Mouse (Mus musculus): Measurements from ENCODE around the gene Ddr2. TPM values are rescaled to one million over a fixed set of nuclear protein-coding genes. Genes with fewer than 3 reads are reported as not detected.
A peak's percentile ranks its signal among the peaks of the same experiment; 100 is the strongest.

The Ddr2 gene
- polyA plus RNA-seq, 1 experiment from 2014 or later: 2.4 TPM

GRCm38 (mm10) chr1:170080907-170081306 is 29.7 kb downstream of the Ddr2 start:
- Histone ChIP-seq H3K36me3 (no peaks in the 10 kb centered on the region), H3K4me2 (no peak overlapping the region), H3K4me1 (no peaks in the 10 kb centered on the region), H3K4me3 (no peak overlapping the region), H3K27me3 (replicated peaks) (no peaks in the 10 kb centered on the region), H3K9me3 (replicated peaks) (no peaks in the 10 kb centered on the region), H3K9ac (no peak overlapping the region), H3K27ac (no peak overlapping the region)
- ATAC-seq: no peak
- WGBS (ENCODE audit: insufficient replicate concordance): 15% methylated on average over 1 of the region's 1 CpGs

DNA sequence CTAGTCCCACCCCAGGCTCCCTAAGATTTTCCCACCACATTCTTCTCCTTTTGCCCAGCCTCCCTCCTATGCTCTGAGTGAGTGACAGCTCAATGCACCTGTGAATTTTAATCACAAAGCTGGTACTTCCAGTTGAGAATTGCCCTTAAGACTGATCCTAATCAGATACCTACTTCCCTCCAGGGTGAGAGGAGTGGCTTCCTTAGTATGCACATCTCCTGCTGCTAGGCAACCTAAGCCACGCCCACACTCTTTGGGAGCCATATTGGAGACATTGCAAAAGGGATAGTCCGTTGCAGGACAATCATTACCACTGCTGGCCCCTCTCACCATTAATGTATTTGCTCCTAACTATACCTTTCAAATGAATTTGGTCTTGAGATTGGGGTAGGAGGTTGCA is 31.1 kb downstream of the Ddr2 start:
- Histone ChIP-seq H3K27ac (no peak overlapping the region), H3K4me1 (no peaks in the 10 kb centered on the region), H3K36me3 (no peaks in the 10 kb centered on the region), H3K9ac (no peak overlapping the region), H3K9me3 (replicated peaks) (no peaks in the 10 kb centered on the region), H3K27me3 (replicated peaks) (no peaks in the 10 kb centered on the region), H3K4me2 (no peak overlapping the region), H3K4me3 (no peak overlapping the region)
- WGBS (ENCODE audit: insufficient replicate concordance): 48% methylated on average over 2 of the region's 2 CpGs
- no peak for ATAC-seq

DNA sequence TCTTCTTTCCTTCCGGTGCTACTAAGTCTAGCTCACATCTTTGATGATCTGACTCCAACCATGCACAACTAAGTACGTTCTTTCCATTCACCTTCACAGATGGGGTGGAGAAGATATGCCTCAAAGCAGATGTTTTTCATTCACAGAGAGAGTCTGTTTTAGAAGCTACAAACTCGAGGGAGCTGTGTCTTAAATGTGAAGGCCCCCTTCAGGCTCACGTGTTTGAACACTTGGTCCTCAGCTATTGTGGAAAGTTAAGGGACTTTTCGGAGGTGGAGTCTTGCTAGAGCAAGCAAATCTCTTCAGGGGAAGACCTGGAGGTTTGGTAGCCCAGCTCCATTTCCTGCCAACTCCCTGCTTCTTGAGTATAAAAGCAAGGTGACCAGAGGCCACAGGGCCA is 34.2 kb downstream of the Ddr2 start:
- Histone ChIP-seq H3K27ac (no peak overlapping the region), H3K27me3 (replicated peaks) (no peaks in the 10 kb centered on the region), H3K4me1 (no peaks in the 10 kb centered on the region), H3K9me3 (replicated peaks) (no peaks in the 10 kb centered on the region), H3K4me2 (no peak overlapping the region), H3K9ac (no peak overlapping the region), H3K36me3 (no peaks in the 10 kb centered on the region), H3K4me3 (no peak overlapping the region)
- 59% methylated on average over 5 of the region's 5 CpGs for WGBS (ENCODE audit: insufficient replicate concordance)
- ATAC-seq: no peak

DNA sequence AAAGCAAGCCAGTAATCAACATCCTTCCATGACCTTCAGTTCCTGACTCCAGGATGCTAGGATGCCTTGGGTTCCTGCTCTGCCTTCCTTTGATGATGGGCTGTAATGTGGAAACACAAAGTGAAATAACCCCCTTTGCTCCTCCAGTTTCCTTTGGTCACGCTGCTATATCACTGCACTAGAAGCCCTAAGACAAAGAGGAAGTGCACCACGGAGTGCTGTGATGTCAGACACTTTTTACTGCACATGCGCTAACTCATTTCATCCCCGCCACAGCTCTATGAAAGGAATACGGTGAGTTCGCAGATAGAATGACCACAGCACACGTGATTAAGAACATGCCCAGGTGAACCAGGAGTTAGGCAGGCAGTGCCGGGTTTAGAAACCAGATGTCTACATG is 36.8 kb downstream of the Ddr2 start:
- Histone ChIP-seq H3K4me2 (no peak overlapping the region), H3K4me1 (no peaks in the 10 kb centered on the region), H3K4me3 (no peak overlapping the region), H3K27ac (no peak overlapping the region), H3K36me3 (no peaks in the 10 kb centered on the region), H3K27me3 (replicated peaks) (no peaks in the 10 kb centered on the region), H3K9ac (no peak overlapping the region), H3K9me3 (replicated peaks) (no peaks in the 10 kb centered on the region)
- 55% methylated on average over 8 of the region's 8 CpGs for WGBS (ENCODE audit: insufficient replicate concordance)
- ATAC-seq: no peak

GRCm38 (mm10) chr1:170069143-170069542 is 41.4 kb downstream of the Ddr2 start:
- H3K27me3 ChIP-seq (replicated peaks): no peaks in the 10 kb centered on the region
- H3K36me3 ChIP-seq: no peaks in the 10 kb centered on the region
- no peak overlapping the region for H3K9ac ChIP-seq
- 0 out of 2 replicates have a peak, but pooled peaks cover 2% of the 10 kb centered on the region for H3K4me1 ChIP-seq
- no peak overlapping the region for H3K4me2 ChIP-seq
- no peak overlapping the region for H3K27ac ChIP-seq
- 68% methylated on average over 5 of the region's 5 CpGs for WGBS (ENCODE audit: insufficient replicate concordance)
- no peak for ATAC-seq
- H3K4me3 ChIP-seq: no peak overlapping the region
- no peaks in the 10 kb centered on the region for H3K9me3 ChIP-seq (replicated peaks)

- H3K4me3 ChIP-seq: no peak overlapping the region
- H3K9me3 ChIP-seq (replicated peaks): no peaks in the 10 kb centered on the region
- 69% methylated on average over 2 of the region's 2 CpGs for WGBS (ENCODE audit: insufficient replicate concordance)
- H3K4me1 ChIP-seq: 0 out of 2 replicates have a peak, but pooled peaks cover 5% of the 10 kb centered on the region
- H3K27me3 ChIP-seq (replicated peaks): no peaks in the 10 kb centered on the region
- ATAC-seq: no peak
- no peak overlapping the region for H3K4me2 ChIP-seq
- H3K9ac ChIP-seq: no peak overlapping the region
- H3K36me3 ChIP-seq: no peaks in the 10 kb centered on the region
- H3K27ac ChIP-seq: no peak overlapping the region
Observed at GRCm38 (mm10) chr1:170065931-170066330, 44.6 kb downstream of the Ddr2 start.

GRCm38 (mm10) chr1:170065009-170065408 is 45.6 kb downstream of the Ddr2 start:
- no peak for ATAC-seq
- no peaks in the 10 kb centered on the region for H3K27me3 ChIP-seq (replicated peaks)
- H3K4me1 ChIP-seq: peaks cover 13% of the 10 kb centered on the region
- no peaks in the 10 kb centered on the region for H3K36me3 ChIP-seq
- 71% methylated on average over 8 of the region's 8 CpGs for WGBS (ENCODE audit: insufficient replicate concordance)
- H3K4me2 ChIP-seq: no peak overlapping the region
- no peak overlapping the region for H3K9ac ChIP-seq
- no peak overlapping the region for H3K27ac ChIP-seq
- H3K4me3 ChIP-seq: no peak overlapping the region
- no peaks in the 10 kb centered on the region for H3K9me3 ChIP-seq (replicated peaks)

GRCm38 (mm10) chr1:170064083-170064494 is 46.5 kb downstream of the Ddr2 start:
- peak; percentile 27; the same call in 1 of the 2 replicates for ATAC-seq
- Histone ChIP-seq H3K36me3 (no peaks in the 10 kb centered on the region), H3K4me3 (no peak overlapping the region), H3K4me2 (no peak overlapping the region), H3K4me1 (peaks cover 22% of the 10 kb centered on the region), H3K27ac (no peak overlapping the region), H3K9me3 (replicated peaks) (no peaks in the 10 kb centered on the region; the same call in 1 of the 2 replicates), H3K9ac (no peak overlapping the region), H3K27me3 (replicated peaks) (no peaks in the 10 kb centered on the region)
- WGBS (ENCODE audit: insufficient replicate concordance): 43% methylated on average over 9 of the region's 9 CpGs

- WGBS (ENCODE audit: insufficient replicate concordance): 43% methylated on average over 3 of the region's 3 CpGs
- Histone ChIP-seq H3K4me2 (no peak overlapping the region), H3K4me1 (peaks cover 22% of the 10 kb centered on the region), H3K9me3 (replicated peaks) (no peaks in the 10 kb centered on the region; the same call in 1 of the 2 replicates), H3K27me3 (replicated peaks) (no peaks in the 10 kb centered on the region), H3K27ac (no peak overlapping the region), H3K4me3 (no peak overlapping the region), H3K36me3 (no peaks in the 10 kb centered on the region), H3K9ac (no peak overlapping the region)
- peak; percentile 66; the same call in 1 of the 2 replicates for ATAC-seq
Observed at GRCm38 (mm10) chr1:170060214-170060613, 50.3 kb downstream of the Ddr2 start.

DNA sequence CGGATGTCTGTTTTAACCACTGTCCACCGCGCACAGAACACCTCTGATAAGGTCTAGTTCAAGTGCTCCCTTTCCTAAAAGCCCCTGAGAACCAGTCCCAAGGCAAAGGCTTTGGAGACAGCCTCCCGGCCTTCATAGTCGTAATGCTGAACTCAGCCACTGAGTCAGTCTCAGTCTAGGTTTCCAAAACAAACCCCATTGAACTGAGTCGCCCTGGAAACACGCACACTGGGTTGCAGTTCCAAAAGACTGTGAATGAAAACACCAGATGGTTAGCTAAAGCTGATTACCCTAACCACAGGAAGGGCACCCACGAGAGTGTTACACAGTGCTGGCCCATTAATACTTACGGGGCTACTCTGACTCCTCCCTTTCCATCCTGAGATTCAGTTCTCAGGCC is 51.2 kb downstream of the Ddr2 start:
- Histone ChIP-seq H3K27me3 (replicated peaks) (no peaks in the 10 kb centered on the region), H3K9ac (no peak overlapping the region), H3K36me3 (no peaks in the 10 kb centered on the region), H3K4me3 (no peak overlapping the region), H3K9me3 (replicated peaks) (no peaks in the 10 kb centered on the region; the same call in 1 of the 2 replicates), H3K4me1 (peaks cover 21% of the 10 kb centered on the region), H3K27ac (no peak overlapping the region), H3K4me2 (no peak overlapping the region)
- no peak for ATAC-seq
- WGBS (ENCODE audit: insufficient replicate concordance): 61% methylated on average over 9 of the region's 9 CpGs

DNA sequence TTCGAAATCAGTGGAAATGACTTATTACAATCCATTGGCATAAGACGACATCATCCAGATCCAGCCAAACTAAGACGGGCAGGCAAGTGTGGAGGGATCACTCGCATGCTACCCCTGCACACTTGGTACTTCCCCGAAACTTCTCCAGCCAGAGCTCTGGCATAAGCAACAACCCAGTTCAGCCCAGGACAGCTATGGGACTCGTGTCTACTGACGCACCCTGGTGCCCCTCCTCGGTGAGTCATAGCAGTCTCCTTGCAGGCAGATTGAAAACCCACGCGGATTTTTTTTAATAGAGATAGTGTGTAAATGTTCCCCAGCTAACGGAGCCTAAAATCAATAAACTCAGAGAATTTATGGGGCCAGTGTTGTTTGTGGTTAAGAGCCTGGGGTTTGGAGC is 52.5 kb downstream of the Ddr2 start:
- H3K9ac ChIP-seq: no peak overlapping the region
- 72% methylated on average over 11 of the region's 11 CpGs for WGBS (ENCODE audit: insufficient replicate concordance)
- H3K4me2 ChIP-seq: no peak overlapping the region
- no peaks in the 10 kb centered on the region; the same call in 1 of the 2 replicates for H3K9me3 ChIP-seq (replicated peaks)
- H3K27ac ChIP-seq: no peak overlapping the region
- no peaks in the 10 kb centered on the region for H3K27me3 ChIP-seq (replicated peaks)
- no peaks in the 10 kb centered on the region for H3K36me3 ChIP-seq
- no peak for ATAC-seq
- H3K4me3 ChIP-seq: no peak overlapping the region
- peaks cover 16% of the 10 kb centered on the region for H3K4me1 ChIP-seq

- 71% methylated on average over 7 of the region's 7 CpGs for WGBS (ENCODE audit: insufficient replicate concordance)
- H3K4me3 ChIP-seq: no peak overlapping the region
- ATAC-seq: no peak
- H3K4me1 ChIP-seq: peaks cover 16% of the 10 kb centered on the region
- H3K27me3 ChIP-seq (replicated peaks): no peaks in the 10 kb centered on the region
- H3K4me2 ChIP-seq: no peak overlapping the region
- H3K9ac ChIP-seq: no peak overlapping the region
- no peaks in the 10 kb centered on the region for H3K36me3 ChIP-seq
- no peaks in the 10 kb centered on the region; the same call in 1 of the 2 replicates for H3K9me3 ChIP-seq (replicated peaks)
- H3K27ac ChIP-seq: no peak overlapping the region
Observed at GRCm38 (mm10) chr1:170057607-170058006, 53.0 kb downstream of the Ddr2 start.

- no peaks in the 10 kb centered on the region; the same call in 1 of the 2 replicates for H3K9me3 ChIP-seq (replicated peaks)
- H3K4me2 ChIP-seq: no peak overlapping the region
- WGBS (ENCODE audit: insufficient replicate concordance): 56% methylated on average over 3 of the region's 3 CpGs
- no peaks in the 10 kb centered on the region for H3K36me3 ChIP-seq
- no peak for ATAC-seq
- H3K27me3 ChIP-seq (replicated peaks): no peaks in the 10 kb centered on the region
- peaks cover 16% of the 10 kb centered on the region for H3K4me1 ChIP-seq
- no peak overlapping the region for H3K4me3 ChIP-seq
- no peak overlapping the region for H3K9ac ChIP-seq
- H3K27ac ChIP-seq: no peak overlapping the region
Observed at GRCm38 (mm10) chr1:170056921-170057320, 53.6 kb downstream of the Ddr2 start.
